Mouse (Mus musculus): ENCODE measurements around the gene Grsf1.

Gene Grsf1

DNA sequence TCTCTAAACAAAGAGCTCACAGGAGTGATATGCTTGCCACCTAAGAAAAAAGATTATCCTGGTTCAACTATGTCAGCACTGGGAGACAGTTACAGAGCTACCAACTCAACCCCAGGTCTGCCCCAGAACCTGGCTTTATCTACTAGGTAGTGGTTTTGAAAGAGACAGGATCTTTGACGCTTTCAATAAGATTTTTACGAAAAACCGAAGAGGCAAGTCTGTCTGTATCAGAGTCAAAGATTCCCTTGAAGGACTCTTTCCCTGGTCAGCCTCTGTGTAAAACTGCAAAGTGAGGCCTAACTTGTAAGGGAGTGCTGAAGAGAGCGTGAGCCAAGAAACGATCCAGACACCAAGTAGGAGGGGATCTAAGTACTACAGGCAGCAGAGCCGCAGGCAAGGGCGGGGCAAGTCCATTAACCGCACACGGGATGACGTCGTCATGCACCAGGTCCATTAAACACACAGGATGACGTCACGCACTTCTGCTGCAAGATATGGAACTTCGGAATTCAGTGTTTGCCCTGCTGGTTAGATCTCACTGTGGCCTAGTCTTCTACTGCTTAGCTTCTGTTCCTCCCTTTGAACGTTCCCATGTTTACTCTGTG lies 12.7 kb upstream of the Grsf1 start:
- no peak for DNase-seq (ENCODE audit: low spot score in 2 of 2)

DNA sequence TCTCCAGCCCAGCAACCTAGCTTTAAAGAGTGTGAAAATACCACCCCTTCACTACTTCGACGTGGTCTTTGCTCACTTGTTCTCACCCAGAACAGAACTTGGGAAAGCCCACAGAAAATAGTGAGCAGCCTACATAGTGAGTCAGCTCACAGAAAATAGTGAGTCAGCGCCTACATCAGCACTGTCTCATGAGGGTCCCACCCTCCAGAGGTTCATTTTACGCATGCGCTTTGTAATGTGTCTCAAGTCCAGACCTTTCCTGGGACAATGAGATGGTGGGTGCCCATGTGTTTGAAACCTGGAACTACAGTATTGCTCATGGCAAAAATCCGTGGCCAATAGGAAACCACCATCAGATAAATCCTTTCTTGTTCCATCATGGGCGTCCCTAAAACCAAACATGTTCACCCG lies 12.0 kb upstream of the Grsf1 start:
- no peak for DNase-seq (ENCODE audit: low spot score in 2 of 2)

DNA sequence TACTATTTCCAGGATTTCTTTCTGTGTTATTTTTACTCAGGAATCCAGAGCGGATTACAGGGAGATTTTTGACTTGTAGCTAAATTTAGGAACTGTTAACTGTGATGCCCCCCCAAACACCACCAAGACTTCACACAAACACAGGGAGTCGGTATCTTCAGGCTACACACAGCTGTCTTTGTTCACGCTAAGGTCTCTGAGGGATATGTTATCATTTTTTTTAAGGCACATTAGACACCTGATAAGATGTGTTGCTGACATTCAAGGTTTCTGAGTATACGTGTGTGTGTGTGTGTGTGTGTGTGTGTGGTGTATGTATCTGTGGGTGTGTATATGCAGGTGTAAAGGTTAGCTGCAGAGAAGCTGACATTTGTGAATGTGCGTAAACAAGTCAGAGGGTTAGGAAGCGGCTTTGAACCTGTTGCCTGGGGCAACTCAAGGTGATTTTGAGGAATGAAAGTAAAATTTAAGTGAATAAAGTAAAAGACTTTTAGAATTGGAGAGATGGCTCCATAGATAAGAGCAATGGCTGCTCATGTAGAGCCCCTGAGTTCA lies 9.9 kb upstream of the Grsf1 start:
- no peak for DNase-seq (ENCODE audit: low spot score in 2 of 2)

DNA sequence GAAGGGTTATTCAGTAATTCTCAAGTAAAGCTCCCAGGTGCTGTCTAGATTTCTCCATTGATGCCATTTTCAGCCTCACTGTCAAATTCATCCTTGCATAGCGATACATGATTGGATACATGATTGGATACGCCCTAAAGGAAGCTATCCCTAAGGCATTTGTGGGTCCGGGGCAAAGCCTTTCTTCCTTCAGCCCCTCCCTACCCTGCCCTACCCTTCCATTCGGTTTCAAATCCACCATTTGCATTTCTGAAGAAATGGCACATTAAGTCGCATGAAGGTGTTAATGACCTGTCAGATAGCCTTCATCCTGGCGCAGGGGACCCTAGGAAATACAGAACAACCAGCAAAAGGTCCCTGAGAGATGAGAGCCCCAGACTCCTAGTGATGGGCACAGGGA lies 9.3 kb upstream of the Grsf1 start:
- no peak for DNase-seq (ENCODE audit: low spot score in 2 of 2)

DNA sequence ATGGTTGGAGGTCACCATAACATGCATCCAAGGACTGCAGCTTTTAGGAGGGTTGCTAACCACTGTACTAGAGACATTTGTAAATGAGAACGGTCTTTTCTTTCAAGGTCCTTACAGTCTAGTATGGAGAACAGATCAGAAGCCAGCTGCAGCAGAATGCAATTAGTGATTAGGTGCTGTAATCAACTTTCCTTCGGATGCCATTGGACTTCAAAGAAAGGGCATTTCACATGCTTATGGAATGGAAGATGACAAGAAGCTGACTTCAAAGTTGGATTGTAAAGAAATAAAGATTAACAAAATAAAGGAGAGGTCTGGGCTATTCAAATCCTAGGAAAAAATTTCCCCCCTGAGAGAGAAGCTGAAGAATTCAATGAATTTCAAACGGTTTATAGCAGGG lies 8.3 kb upstream of the Grsf1 start:
- DNase-seq (ENCODE audit: low spot score in 2 of 2) = no peak

DNA sequence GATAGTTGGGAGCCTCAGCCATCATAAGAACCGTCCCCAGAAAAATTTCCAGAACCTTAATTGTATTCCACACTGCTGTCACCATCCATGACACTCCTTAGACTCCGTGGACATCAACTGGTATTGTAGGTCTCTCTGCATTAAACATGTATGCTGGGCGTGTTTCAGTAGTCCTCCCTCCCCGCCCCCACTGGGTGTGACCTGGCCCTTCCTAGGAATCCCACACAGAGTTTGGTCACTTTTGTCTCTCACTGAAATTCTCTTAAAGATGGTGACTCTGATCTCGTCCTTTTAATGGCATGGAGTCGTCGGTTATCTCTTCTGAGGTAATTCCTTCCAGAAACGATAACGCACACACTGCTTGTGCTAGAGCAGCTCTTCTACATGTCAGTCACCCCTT lies 7.7 kb upstream of the Grsf1 start:
- DNase-seq (ENCODE audit: low spot score in 2 of 2) = no peak

DNA sequence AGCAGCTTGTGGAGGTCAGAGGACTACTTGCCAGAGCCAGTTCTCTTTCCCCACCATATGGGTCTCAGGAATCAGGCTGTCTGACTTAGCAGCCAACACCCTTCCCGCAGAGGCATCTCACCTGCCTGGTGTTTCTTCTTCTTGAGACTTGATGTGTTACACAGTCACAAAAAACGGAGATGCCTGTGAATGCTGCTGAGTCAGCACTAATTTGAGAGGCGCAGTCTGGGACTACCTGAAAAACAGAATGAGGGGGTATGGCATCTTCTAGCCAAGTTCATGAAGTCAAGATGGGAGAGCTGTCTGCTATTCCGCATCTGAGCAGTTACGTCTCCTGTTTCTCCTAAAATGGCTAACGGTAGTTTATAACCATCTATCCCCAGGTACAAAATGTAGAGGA lies 4.6 kb upstream of the Grsf1 start:
- no peak for DNase-seq (ENCODE audit: low spot score in 2 of 2)

DNA sequence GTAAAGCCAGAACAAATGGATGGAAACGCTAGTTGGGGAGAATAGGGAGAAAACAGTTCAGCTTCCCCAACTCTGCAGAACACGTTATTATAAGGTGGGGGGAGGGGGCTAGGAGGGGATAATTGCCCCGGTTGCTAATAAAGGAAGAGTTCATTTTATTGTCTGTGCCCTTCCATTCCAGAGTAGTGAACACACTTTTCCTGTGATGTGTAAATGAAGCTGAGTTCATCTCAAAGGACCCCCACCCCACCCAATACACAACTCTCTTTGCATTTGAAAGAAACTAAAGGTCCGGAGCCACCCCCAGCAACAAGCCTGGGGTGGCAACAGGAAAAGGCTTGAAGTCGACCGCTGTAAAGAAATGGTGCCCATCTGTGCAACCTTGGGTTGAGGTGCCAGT lies 3.4 kb upstream of the Grsf1 start:
- no peak for DNase-seq (ENCODE audit: low spot score in 2 of 2)

DNA sequence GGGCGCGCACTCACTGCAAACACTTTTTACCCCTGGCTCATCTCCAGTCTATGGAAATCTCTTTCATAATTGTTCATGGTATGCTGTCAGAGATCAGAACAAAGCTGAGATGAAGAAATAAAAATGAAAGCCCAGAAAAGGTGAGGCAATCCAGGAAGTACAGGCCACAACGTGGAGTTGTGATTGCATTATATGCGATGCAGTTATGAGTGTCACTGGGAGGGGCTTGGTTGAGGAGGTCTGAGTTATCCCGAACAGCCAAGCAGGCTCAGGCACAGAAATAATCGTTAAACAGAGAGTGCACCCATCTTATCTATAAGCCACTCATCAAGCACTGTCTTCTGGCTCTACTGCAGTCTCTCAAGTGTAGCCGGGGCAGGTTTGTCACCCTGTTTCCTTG lies 3.0 kb upstream of the Grsf1 start:
- no peak for DNase-seq (ENCODE audit: low spot score in 2 of 2)

DNA sequence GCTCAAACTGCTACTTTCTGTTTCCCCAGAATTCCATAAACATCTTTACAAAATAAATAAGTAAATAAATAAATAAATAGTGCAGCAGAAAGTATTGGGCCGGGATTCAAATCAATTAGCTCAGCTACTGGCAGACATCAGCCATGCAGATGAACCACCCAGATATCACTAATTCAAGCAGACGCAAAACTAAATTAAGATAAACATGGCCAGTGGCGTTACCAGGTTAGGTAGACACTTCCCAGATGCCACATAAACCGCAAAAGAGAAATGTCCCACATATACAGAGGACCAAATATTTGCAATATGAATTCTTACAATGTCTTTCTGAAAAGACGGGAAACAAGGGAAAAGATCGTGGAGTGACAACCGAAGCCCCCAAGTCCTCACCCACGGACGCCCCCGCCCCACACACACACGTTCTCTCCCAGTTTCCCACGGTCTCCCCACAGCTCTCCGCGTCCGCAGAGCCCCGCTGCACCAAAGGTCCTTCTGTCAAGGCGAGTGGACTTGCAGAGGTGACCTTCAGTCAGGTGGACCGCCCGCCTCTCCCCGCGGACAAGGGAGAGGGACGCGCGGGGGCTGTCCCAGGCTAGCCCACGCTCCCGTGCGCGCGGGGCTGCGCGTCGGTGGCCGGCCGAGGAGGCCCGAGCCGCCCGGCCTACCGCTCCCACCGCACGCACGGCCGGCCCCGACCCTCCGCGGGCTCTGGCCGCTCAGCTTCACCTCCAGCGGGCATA lies 1.1 kb downstream of the Grsf1 start:
- DNase-seq (ENCODE audit: low spot score in 2 of 2) = peak in 1 of 2 experiments; percentile 37

DNA sequence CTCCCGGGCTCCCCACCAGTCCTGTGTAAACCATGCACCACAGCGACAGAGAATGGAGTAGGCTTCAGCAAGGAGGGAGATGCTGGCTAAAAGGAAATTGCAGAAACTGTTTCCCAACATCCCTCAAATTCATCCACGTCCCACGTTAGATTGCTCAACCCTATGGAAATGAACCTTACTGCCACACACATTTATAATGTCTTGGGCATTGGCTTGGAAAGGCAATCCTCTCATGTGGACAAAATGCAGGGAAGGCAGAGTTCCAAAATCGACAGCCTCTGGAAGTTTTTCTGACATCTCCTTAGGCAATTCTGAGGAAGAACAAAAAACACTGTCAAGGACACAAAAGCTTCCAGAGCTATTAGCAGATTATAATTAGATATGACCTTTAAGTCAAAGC lies 12.1 kb downstream of the Grsf1 start:
- DNase-seq (ENCODE audit: low spot score in 2 of 2) = no peak

DNA sequence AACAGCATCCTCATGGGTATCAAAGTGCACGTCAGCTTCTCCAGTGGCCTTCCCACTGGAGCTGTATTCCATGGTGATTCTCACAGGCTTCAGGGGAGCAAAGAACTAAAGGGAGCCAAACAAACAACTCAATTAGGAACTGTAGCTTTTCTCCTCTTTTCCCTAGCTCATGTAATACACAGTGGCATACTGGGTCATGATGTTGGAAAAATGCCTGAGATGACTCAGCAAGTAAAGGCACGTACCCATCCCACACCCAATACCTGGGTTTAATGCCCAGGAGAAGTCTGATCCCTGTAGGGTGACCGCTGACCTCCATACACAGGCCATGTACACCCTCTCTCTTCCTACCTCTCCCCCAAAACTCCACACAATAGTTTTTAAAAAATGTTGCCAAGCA lies 12.8 kb downstream of the Grsf1 start:
- DNase-seq (ENCODE audit: low spot score in 2 of 2) = no peak

DNA sequence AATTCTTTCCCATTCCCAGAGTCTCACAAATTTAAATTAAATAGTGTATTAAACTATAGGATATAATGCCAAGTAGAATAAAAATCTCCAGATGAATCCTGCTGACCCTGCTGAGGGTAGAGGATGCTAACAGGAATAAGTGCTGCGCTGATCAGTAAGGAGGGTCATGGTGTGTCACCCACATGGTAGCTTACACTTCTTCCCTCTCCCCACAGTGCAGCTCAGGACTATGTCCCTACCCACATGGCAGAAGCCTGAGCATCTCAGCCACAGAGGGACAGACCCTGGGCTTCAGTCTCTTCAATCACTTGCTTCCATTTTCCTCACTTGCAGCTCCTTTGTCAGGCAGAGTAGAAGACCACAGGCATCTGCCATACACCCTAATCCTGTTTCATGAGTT lies 18.1 kb downstream of the Grsf1 start:
- no peak for DNase-seq (ENCODE audit: low spot score in 2 of 2)

DNA sequence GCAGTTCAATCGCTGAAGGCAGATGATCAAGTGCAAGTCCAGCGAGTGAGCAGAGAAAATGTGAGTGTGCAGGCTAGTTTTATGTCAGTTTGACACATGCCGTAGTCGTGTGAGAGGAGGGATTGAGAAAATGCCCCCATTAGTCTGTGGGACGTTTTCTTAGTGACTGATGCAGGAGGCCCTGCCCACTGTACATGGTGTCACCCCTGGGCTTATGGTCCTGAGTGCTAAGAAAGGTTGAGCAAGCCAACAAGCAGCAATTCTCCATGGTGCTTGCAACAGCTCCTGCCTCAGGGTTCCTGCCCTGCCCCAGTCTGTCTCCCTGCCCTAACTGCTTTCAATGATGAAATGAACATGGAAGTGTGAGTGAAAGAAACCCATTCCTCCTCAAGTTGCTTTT lies 23.4 kb downstream of the Grsf1 start:
- no peak for DNase-seq (ENCODE audit: low spot score in 2 of 2)

DNA sequence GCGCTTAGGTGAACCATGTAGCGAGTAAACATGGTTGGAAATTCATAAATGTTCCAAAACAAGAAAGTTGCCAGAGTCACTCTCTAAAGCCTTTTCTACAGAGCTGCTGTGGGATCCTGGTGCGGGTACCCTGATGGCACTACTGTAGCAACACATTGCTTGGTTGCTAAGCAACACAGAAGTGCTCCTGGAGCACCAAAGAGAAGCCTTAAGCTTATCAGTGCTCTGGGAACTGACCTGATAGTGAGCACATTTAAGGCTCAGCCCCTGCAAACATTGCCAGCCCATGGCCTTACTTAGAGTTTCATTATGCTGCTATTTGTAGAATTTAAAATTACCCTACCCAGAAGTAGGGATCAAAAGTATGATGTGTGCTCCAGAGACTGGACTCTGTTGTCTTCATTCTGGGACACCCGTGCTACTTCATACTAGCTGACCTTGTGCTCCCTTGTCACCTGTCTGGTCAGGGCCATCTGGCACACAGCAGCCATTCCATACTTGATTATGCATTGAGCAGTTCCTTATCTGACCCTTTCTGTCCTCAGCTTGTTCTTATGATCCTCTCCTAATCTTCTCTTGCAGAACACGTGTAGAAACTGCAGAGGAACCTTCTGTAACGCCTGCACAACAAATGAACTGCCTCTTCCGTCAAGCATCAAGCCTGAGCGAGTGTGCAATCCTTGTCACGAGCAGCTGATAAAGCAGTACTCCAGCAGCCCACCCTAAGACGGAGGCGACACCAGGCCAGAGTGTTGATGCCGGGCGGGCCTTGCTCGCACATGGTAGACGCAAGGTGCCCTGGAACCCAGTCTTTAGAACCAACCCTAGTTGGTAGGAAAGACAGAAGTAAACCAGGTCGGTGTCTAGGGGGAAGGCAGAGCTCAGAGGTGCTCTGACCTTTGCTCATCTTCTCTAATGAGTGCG lies 26.5 kb downstream of the Grsf1 start:
- DNase-seq (ENCODE audit: low spot score in 2 of 2) = no peak

DNA sequence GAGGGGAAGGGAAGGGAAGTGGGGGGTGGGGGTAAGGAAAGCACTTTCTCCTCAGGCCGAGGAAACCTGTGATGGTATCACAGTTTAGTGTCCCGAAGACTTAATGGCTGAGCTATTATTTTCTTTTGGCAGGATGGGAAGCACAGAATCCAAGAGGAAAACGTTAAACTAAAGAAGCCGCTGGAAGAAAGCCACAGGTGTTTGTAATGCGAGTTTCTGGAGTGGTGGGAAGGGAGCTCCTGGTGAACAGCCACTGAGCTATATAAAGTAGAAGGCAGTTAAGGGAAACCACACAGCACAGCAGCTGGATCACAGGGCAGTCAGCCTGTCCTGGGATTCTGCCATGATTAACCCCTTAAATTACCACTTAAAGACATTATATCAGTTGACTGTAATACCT lies 30.6 kb downstream of the Grsf1 start:
- no peak for DNase-seq (ENCODE audit: low spot score in 2 of 2)

DNA sequence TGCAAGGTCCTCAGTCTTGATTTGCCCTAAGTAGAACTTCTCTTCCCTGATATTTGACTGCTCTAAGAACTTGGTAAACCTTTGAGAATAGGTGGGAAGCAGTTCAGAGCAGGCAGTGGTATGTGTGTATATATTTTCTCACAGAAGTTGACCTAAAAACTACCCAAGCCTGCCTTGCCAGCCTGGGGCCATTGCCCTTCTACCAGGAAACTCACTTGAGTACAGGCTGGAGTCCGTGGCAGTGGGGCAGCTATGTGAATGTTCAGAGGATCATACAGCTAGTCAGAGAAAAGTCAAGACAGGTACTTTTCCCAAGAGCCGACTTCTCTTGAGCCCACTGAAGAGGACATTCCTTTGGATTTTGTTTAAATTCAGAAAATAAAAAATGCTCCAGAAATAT lies 31.1 kb downstream of the Grsf1 start:
- no peak for DNase-seq (ENCODE audit: low spot score in 2 of 2)

DNA sequence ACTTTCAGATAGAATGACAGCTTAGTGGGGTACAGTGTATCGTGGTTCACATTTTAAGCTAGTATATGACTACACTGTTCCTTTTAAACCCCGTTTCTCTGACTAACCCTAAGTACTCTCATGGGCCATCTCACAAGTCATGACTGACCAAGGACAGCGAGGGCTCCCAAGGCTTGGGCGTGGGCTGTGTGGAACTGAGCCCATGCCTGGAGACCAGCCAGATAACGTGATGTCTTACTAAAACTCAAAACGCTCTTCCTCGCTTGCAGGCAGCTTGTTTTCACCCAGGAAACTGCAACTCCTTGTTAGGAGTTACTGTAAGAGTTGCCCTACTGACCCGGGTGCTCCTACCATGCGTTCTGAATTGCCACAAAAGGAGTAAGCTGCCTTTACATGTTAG lies 32.5 kb downstream of the Grsf1 start:
- DNase-seq (ENCODE audit: low spot score in 2 of 2) = no peak

DNA sequence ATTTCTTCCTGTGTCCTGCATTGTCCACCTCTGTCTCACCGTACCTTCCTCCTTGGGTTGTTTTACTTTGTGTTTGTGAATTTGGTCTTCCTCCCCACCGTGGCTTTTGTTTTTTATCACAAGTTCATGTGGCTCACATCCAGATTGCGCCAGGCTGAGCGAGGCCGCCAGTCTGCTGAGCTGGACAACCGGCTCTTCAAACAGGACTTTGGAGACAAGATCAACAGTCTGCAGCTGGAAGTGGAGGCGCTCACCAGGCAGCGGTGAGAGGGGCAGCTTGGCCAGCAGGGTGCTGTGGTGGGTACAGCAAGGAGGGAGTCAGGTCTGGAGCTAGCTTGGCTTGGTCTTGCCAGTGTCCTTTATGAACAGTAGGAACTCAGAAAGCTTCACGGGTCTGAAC lies 33.2 kb downstream of the Grsf1 start:
- DNase-seq (ENCODE audit: low spot score in 2 of 2) = no peak

DNA sequence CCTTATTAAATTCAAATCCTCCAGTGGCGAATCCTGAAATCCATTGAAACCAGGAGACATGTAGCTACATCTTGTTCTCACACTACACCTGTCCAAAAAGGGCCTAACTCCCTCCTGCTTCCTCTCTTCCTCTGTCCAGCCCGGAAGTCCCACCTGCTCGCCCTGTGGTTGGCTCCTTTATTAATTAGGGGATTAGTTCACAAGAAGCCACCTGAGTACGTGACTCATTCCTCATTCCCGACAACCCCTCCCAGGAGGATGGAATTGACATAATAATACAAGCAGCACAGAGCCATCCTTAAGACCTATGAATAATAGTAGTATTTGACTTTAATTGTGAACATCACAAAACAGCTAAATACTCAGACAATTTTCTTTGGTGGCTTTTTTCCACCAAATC lies 41.9 kb downstream of the Grsf1 start:
- no peak for DNase-seq (ENCODE audit: low spot score in 2 of 2)

DNA sequence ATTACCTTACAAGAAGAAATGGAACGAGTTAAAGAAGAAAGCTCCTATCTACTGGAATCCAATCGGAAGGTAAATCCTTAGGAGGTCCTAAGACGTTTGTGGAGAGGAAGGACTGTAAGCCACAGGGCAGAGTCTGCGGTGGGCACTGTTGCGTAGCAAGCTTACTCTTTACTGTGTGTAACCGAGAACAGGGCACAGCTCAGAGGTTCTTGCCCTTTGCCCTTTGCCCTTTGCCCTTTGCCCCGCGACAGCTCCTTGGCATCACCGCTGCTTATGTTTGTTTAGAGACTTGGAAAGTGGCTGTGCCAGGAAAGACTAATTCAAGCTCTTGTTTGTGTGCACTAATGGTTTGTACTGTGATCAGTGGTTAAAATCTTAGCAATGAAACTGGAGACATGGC lies 43.5 kb downstream of the Grsf1 start:
- DNase-seq (ENCODE audit: low spot score in 2 of 2) = no peak

DNA sequence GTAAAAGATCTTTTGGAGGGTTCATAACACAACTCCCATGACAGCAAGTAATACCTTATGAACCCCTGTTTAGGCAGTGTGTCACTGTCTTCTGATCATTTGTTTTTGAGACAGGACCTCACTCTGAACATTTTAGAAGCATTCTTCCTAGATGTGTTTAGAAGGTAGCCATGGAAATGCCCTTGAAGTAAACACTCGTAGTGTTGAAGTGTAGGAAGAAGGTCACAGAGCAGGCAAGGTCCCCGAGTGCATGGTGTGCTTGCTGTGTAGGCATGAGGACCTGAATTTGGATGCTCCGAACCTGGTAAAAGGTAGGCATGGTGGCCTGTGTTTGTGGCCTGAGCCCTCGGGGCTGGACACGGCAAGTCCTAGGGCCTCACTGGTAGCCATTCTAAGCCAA lies 44.4 kb downstream of the Grsf1 start:
- DNase-seq (ENCODE audit: low spot score in 2 of 2) = no peak

DNA sequence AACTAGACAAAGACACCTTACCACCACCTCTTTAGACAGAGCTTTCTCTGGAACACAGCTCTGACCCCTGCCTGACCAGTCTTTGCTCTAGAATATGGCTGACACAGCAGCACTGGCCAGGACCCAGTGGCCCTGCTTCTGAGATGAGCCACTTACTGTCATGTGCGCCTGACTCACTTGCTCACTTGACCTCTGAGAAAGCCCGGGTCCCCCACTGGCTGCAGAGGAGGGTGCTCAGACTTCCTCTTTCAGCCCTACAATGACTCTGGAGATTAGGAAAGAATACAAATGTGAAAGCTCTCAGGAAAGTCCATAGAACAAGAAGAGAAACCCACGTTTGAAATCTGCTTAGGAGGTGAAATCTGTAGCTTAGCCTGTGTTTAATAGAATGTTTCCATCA lies 45.1 kb downstream of the Grsf1 start:
- no peak for DNase-seq (ENCODE audit: low spot score in 2 of 2)
